Mouse (Mus musculus) stomach, embryonic 16.5 days (tissue): Measurements from ENCODE around the gene Dusp7. TPM values are rescaled to one million over a fixed set of nuclear protein-coding genes. Genes with fewer than 3 reads are reported as not detected.

Source experiments
- ATAC-seq: fragments of 200-750 bp; cut with Nextera tagmentation; 2 replicates; pipeline ENCODE4 v1.8.0; 2017; ENCODE audit warnings: moderate number of reproducible peaks, moderate TSS enrichment; ENCODE audit not compliant: insufficient read depth, low FRiP score
- H3K27ac ChIP-seq: fragments of 300-500 bp; sonication (generic); 2 replicates; pipeline ENCODE4 v1.5.1; 2014; ENCODE audit warnings: low read length
- H3K27me3 ChIP-seq: fragments of 300-500 bp; sonication (generic); 2 replicates; pipeline ENCODE4 v1.6.1; 2014; ENCODE audit warnings: low read length, control low read depth, mixed read lengths; ENCODE audit not compliant: control insufficient read depth, insufficient read depth
- H3K36me3 ChIP-seq: fragments of 300-500 bp; sonication (generic); 2 replicates; pipeline ENCODE4 v1.6.1; 2014; ENCODE audit warnings: low read length; ENCODE audit not compliant: control insufficient read depth, insufficient read depth
- H3K4me1 ChIP-seq: fragments of 300-500 bp; sonication (generic); 2 replicates; pipeline ENCODE4 v1.6.1; 2014; ENCODE audit warnings: low read length, control low read depth, mixed read lengths; ENCODE audit not compliant: control insufficient read depth, insufficient read depth
- H3K4me2 ChIP-seq: fragments of 300-500 bp; sonication (generic); 2 replicates; pipeline ENCODE4 v1.6.1; 2014; ENCODE audit warnings: low read depth, low read length, mixed read lengths
- H3K4me3 ChIP-seq: fragments of 300-500 bp; sonication (generic); replicated peaks from 2 replicates; pipeline ENCODE4 v1.5.1; 2014; ENCODE audit warnings: mild to moderate bottlenecking, low read length
- H3K9ac ChIP-seq: fragments of 300-500 bp; sonication (generic); 2 replicates; pipeline ENCODE4 v1.6.1; 2014; ENCODE audit warnings: low read length
- H3K9me3 ChIP-seq: fragments of 300-500 bp; sonication (generic); replicated peaks from 2 replicates; pipeline ENCODE4 v1.6.1; 2016; ENCODE audit warnings: low read length, control low read depth; ENCODE audit not compliant: control insufficient read depth
- WGBS: fragments of 180-500 bp; shearing (Covaris S2); extraction: QIAGEN DNeasy Blood & Tissue Kit; methylation state at CpG from one replicate; pipeline ENCODE4 v1.1.7; 2014; 5-methylcytosine and 5-hydroxymethylcytosine counted together
- polyA plus RNA-seq: library from polyadenylated mRNA; unstranded; fragments of >200 nt; fragmentation: Nextera tagmentation; extraction: Ambion mirVana; gene quantifications from 2 replicates; pipeline ENCODE4 v1.2.1, GENCODE M21; 2015

Gene Dusp7
- polyA plus RNA-seq, 1 experiment from 2014 or later: 14.2 TPM

DNA sequence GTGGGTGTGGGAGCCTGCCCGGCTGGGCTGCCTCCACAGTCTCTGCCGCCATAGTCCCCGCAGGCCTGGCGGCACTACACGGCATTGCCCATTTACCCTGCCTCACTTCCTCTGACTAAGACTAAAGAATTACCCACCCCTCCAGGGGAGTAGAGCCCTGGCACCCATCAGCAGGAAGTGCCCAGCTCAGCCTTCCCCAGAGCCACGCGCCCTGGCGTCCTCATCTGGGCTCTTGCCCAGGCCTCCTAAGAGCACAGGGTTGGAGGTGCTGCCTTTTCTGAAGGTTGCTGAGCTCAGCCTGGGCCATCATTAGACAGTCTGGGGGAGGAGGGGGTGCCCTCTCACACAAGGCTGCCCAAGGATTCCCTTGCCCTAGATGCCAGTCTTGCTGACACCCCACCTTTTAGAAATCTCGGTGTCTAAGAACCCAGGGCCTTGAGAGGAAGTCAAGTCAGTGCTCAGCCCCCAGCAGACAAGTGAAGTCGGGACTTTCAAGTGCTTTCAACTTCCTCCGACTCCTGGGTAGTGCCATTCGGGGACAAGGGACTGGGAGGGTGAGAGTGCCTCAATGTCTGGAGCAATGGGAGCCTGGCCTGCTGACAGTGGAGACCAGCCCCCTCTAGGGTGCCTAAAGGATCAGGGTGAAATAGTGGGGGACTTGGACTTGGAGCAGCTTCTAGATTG is 17.9 kb downstream of the Dusp7 start:
- ATAC-seq: no peak
- 78% methylated on average over 12 of the region's 12 CpGs for WGBS
- Histone ChIP-seq H3K27me3 (no peaks in the 10 kb centered on the region), H3K4me3 (no peak overlapping the region), H3K36me3 (no peaks in the 10 kb centered on the region), H3K27ac (no peak overlapping the region), H3K9me3 (0 out of 2 replicates have a peak, but pooled peaks cover 3% of the 10 kb centered on the region), H3K4me1 (peaks cover 8% of the 10 kb centered on the region; the same call in 1 of the 2 replicates), H3K9ac (no peak overlapping the region), H3K4me2 (no peak overlapping the region)

DNA sequence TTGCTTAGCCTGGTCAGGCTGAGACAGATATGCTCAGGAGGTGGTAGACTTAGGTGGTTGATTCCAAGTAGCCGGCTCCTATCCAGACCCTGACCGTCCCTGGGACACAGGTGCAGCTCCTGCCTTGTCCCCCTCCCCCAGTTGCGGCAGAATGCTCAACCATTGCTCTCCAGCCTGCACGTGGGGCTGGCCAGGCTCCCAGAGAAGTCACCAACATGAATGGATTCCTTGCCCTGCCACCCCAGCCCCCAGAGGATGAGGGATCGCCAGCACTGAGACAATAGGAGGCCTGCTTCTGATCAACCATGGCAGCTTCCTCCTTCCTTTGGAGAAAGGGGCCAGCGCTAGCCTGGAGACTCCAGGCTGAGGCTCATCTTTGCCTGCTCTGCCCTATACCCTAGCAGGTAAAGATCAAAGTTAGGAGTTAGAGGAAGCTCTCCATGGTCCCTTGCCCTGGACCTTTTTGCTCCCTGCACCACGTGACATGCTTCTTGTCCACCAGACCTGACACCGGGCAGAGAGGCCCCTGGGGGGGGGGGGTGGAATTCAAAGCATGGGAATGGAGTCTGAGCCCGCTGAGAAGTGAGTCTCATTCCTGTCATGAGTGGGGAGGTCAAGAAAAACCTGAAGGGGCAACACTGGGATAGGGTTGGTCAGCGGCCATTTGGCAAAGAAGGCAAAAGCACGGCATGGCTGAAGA is 24.5 kb downstream of the Dusp7 start:
- Histone ChIP-seq H3K4me3 (no peak overlapping the region), H3K27ac (no peak overlapping the region), H3K9me3 (0 out of 2 replicates have a peak, but pooled peaks cover 3% of the 10 kb centered on the region), H3K9ac (no peak overlapping the region), H3K4me1 (peaks cover 17% of the 10 kb centered on the region), H3K27me3 (no peaks in the 10 kb centered on the region), H3K4me2 (no peak overlapping the region), H3K36me3 (no peaks in the 10 kb centered on the region)
- no peak for ATAC-seq
- 62% methylated on average over 11 of the region's 11 CpGs for WGBS

DNA sequence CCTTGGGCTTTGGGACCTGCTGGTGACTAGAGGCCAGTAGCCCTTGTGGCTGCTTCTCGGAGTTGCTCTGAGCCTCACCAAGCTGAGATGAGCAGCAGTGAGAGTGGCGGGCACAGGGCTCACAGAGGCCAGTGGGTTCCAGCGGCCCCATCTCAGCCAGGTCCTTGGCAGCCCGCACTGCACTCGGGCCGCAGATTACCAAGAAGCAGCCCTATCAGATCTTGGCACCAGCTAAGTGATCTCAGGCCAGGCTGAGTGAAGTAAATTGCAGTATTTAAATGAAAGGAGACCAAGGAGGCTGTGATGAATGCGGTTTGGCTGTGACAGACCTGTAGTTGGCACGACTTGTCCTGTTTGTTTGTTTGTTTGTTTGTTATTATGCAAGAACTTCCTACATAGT is 25.1 kb downstream of the Dusp7 start:
- H3K4me2 ChIP-seq: no peak overlapping the region
- 76% methylated on average over 8 of the region's 8 CpGs for WGBS

DNA sequence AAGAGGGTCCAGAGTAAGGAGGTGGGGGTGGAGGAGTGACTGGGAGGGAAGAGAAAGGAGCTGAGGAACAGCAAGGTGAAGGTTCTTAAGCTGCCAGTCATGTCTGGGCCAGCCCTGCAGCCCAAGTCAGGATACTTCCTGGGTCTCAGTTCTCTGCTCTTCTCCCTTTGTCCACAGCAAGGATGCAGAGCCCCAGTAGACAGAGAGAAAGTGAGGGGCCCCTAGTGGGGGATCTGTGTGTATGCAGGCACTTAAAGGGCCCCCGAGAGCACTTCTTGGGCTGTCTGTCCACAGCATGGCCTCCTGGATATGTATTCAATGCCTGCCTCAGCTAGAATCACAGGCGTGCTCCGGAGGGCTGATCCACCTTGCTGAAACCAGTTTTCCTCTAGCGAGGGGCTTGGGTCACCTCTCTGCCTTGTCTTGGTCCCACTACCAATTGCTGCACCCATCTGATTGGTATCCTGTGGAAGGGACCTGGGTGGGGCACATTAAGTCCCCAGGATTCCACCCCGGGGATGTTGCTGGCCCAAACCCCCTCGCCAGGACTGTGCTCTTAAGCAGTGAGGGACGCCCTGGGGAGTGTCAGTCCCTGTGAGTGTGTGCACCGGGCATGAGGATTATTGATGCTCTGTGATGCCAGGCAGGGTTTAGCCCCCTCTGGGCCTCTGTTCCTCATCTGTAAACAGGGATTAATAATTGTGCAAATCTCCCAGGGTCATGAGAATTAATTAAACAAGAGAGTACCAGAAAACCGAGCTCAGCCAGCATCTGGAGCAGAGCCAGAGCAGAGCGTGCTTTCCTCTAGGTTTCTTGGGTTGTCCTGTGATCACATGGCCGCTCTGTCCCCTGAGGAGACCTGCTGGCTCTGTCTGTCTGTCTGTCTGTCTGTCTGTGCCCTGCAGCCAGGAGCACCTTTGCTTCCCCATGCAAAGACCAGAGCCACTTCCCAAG is 26.5 kb downstream of the Dusp7 start:
- ATAC-seq: peak; percentile 51; the same call in 1 of the 2 replicates
- H3K9me3 ChIP-seq: 0 out of 2 replicates have a peak, but pooled peaks cover under 1% of the 10 kb centered on the region
- H3K4me2 ChIP-seq: no peak overlapping the region
- 41% methylated on average over 11 of the region's 11 CpGs for WGBS
- H3K4me1 ChIP-seq: peaks cover 17% of the 10 kb centered on the region
- no peaks in the 10 kb centered on the region for H3K27me3 ChIP-seq
- peak overlapping the region; percentile 33; the same call in 1 of the 2 replicates for H3K27ac ChIP-seq
- no peaks in the 10 kb centered on the region for H3K36me3 ChIP-seq
- peak overlapping the region; percentile 46 for H3K9ac ChIP-seq
- H3K4me3 ChIP-seq: no peak overlapping the region

More for the DNA sequence above, 25.1 kb downstream of the Dusp7 start:
- H3K9me3 ChIP-seq: 0 out of 2 replicates have a peak, but pooled peaks cover 3% of the 10 kb centered on the region
- no peak for ATAC-seq
- no peaks in the 10 kb centered on the region for H3K36me3 ChIP-seq
- H3K4me1 ChIP-seq: peaks cover 17% of the 10 kb centered on the region
- H3K4me3 ChIP-seq: no peak overlapping the region
- no peak overlapping the region for H3K27ac ChIP-seq
- H3K9ac ChIP-seq: no peak overlapping the region
- H3K27me3 ChIP-seq: no peaks in the 10 kb centered on the region

DNA sequence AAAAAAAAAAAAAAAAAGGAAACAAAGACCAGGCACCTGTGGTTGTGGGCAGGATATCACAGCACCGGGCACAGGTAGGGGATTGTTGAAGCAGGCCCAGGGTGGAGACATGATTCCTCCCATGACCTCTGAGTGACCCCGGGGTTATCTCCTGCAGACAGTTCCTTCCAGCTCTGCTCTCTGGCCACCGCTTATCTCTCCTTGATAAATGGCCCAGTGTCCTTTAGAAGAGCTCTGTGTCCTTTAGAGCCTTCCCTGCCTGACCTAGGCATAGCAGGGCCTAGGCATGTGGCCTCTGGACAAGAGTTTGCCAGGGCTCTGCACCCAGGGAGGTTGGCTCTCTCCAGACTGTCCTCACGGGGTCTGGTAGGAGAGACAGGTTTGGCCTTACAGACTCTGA is 29.3 kb downstream of the Dusp7 start:
- Histone ChIP-seq H3K36me3 (no peaks in the 10 kb centered on the region), H3K9me3 (no peaks in the 10 kb centered on the region), H3K4me2 (no peak overlapping the region), H3K27me3 (no peaks in the 10 kb centered on the region), H3K9ac (no peak overlapping the region), H3K4me1 (peaks cover 14% of the 10 kb centered on the region), H3K4me3 (no peak overlapping the region), H3K27ac (no peak overlapping the region)
- no peak for ATAC-seq
- 47% methylated on average over 4 of the region's 4 CpGs for whole genome bisulfite sequencing

DNA sequence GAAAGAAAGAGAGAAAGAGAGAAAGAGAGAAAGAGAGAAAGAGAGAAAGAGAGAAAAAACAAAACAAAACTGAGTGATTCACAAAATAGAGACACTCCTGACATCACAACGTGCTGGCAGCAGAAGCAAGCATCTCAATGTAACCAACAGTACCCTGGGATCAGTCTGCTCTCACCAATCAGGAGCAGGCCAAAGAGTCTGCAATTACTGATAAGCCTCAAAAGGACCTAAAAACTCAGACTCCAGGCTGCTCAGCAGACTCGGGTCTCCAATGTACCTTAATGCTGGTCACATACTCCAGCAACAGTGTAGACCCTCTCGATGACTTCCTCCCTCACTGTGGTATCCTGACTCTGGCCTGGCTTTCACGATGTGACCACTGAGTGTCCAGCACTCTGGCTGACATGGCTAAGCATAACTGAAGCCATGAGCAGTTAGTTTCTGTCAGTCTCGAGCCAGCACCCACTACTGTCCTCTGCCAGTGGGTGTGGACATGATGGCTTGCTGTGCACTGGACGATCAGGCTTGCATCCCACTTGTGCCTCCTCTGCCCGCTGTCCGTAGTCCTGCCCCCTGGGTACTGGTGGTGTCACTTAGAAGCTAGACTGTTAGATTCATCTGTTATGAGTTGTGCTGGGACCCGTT is 30.4 kb downstream of the Dusp7 start:
- H3K4me2 ChIP-seq: no peak overlapping the region
- H3K4me1 ChIP-seq: peaks cover 12% of the 10 kb centered on the region
- no peak overlapping the region for H3K9ac ChIP-seq
- no peaks in the 10 kb centered on the region for H3K27me3 ChIP-seq
- no peak overlapping the region for H3K27ac ChIP-seq
- no peaks in the 10 kb centered on the region for H3K36me3 ChIP-seq
- H3K9me3 ChIP-seq: no peaks in the 10 kb centered on the region
- WGBS: 65% methylated on average over 9 of the region's 9 CpGs
- no peak overlapping the region for H3K4me3 ChIP-seq
- no peak for ATAC-seq

DNA sequence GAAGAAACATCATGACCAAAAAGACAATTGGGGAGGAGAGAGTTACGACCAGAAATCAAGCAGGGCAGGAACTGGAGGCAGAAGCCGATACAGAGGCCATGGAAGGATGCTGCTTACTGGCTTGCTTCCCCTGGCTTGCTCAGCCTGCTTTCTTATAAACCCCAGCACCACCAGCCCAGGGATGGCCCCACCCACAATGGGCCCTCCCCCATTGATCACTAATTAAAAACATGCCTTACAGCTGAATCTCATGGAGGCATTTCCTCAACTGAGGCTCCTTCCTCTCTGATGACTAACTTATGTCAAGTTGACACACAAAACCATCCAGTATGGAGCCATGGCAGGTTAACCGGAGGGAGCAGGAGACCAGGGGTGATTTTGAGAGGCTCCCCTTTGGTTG is 31.4 kb downstream of the Dusp7 start:
- no peaks in the 10 kb centered on the region for H3K36me3 ChIP-seq
- 89% methylated on average over 3 of the region's 3 CpGs for WGBS
- no peak overlapping the region for H3K4me2 ChIP-seq
- H3K27me3 ChIP-seq: no peaks in the 10 kb centered on the region
- no peak for ATAC-seq
- H3K9me3 ChIP-seq: no peaks in the 10 kb centered on the region
- H3K4me1 ChIP-seq: peaks cover 6% of the 10 kb centered on the region
- no peak overlapping the region for H3K9ac ChIP-seq
- no peak overlapping the region for H3K27ac ChIP-seq
- H3K4me3 ChIP-seq: no peak overlapping the region

DNA sequence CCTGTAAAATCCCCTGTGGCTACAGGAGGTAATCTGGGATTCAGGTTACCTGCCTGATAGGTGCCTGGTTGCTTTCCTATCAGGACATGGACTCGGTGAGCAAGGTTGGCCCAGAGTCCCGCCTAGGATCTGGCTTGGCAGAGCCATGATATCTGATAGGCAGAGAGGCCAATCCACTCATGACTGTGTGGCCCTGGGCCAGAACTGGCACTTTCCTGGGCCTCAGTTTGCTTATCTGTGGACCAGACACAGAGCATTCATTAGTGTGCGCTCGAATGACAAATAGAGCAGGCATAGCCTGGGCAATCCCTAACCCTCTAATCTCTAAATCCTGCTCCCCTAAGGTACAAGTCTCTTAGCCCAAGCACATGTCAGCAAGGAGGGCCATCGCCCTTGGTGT is 33.7 kb downstream of the Dusp7 start:
- Histone ChIP-seq H3K27me3 (no peaks in the 10 kb centered on the region), H3K4me1 (0 out of 2 replicates have a peak, but pooled peaks cover 2% of the 10 kb centered on the region), H3K9me3 (no peaks in the 10 kb centered on the region), H3K4me3 (no peak overlapping the region), H3K9ac (no peak overlapping the region), H3K36me3 (no peaks in the 10 kb centered on the region), H3K27ac (no peak overlapping the region), H3K4me2 (no peak overlapping the region)
- 73% methylated on average over 5 of the region's 5 CpGs for WGBS
- ATAC-seq: no peak
